Mouse (Mus musculus) right cerebral cortex, postnatal 14 days (tissue): Measurements from ENCODE around the gene Sh3gl2.

Experiments
- DNase-seq: peaks from one replicate; pipeline ENCODE4 v3.0.0; 2022

Gene Sh3gl2

DNA sequence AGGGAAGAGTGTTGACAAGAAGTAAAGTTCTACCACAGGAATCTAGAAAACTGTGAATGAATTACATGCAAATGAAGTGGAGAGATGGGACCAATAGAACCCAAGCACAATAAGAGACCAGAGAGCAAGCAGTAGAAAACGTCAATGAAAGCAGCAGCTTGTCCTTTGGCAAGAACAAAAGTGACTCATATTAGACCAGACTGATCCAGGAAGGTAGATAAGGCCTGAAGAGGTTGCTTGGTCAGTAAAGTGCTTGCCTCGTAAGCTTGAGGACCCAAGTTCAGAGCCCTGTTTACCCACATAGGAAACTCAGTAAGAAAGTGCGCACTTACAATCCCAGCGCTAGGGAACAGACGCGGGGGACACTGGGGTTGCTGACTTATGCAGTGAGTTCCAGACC lies 215.5 kb downstream of the Sh3gl2 start:
- no peak for DNase-seq

DNA sequence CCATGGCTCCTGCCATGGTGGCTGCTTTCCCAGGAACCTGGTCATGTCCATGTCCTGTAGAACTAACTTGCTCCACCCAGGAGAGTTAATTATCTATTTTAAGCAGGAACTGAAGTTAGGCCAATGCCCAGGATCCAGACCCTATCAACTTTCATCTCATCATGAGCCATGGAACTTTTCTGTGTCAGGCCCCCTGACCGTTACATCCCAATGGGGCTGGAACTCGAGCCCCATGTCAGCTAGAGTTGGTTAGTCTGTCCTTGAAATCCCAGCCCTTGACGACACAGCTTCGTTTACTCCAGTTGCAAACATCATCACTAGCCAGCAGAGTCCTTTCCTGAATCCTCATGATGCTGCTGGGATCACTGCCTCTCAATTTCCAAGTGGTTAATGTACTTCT lies 221.3 kb downstream of the Sh3gl2 start:
- DNase-seq: no peak

- no peak for DNase-seq
Measured at GRCm38 (mm10) chr4:85432786-85433185, 227.9 kb downstream of the Sh3gl2 start.

- DNase-seq: no peak
Measured at GRCm38 (mm10) chr4:85434734-85435133, 229.8 kb downstream of the Sh3gl2 start.

DNA sequence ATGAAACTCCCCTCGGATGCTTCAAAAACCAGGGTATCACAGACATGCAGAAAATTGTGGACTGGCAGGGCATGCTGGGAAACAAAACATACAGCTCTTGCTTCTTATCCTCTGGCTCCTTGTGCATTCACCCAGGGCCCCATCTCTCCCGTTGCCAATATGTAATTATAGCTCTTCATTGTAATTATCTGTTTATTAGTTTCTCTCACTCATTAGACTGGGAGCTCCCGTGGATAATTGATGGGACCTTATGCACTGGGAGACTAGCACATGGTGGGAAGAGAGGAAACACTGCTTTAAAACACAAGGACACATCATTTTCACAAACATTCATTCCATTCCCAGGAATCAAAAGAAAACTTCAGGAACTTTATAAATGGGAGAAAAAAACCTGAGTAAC lies 233.9 kb downstream of the Sh3gl2 start:
- no peak for DNase-seq

DNA sequence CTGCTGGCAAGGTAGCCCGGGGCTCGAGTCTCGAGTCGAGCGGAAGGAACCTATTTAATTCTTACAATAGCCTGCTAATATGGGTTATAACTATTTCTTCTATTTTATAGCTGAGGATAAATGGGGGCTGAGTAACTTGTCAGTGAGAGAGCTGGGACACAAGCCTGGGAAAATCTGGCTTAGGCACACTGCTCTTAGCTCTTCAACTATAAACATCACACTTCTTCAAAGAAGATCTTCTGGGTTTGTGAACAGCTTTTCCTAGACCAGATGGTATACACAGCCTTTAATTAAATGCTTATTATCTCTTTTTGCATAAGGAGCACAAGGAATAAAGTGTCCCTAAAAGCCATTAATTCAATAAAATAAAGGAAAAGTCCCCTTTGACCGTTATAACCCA lies 278.7 kb downstream of the Sh3gl2 start:
- no peak for DNase-seq

- peak; percentile 8 for DNase-seq
Measured at GRCm38 (mm10) chr4:85486316-85486946, 281.5 kb downstream of the Sh3gl2 start.

DNA sequence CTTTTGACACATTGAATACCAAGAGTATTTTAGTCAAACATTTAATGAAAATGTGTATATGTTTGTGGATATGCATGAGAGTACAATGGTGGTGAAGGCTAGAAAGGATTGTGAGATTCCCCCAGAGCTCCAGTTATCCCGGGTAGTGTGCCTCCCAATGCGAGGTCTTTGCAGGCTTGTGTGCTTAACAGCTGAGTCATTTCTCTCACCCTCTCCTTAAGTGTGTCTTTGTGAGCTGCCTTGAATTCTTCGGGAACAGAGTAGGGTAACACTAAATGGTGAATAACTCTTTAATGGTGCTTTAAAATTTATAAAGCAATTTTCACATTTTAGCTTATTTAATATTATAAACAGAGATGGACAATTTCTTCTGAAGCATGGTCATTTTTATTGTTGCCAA lies 300.8 kb downstream of the Sh3gl2 start:
- no peak for DNase-seq

- no peak for DNase-seq
Measured at GRCm38 (mm10) chr4:85506976-85507375, 302.1 kb downstream of the Sh3gl2 start.

GRCm38 (mm10) chr4:85507491-85507890 lies 302.6 kb downstream of the Sh3gl2 start:
- no peak for DNase-seq

DNA sequence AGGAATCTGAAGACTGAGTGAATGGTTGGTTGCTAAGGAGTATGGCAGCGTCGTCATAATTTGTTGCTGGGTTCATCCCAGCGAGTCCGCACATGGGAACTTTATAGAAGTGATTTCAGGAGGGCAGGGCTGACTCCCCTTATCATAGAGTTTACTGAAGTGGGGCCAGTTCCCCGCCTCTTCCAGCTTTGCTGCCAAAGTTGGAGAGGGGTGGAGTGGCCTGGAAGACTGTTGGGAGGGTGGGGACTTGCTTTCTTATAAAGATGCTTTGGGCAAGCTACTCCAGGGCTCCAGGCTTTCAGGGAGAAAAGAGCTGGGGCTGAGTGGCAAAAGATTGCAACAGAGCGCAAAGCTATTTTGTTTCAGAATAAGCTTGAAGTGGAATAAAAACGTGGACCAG lies 308.4 kb downstream of the Sh3gl2 start:
- no peak for DNase-seq

DNA sequence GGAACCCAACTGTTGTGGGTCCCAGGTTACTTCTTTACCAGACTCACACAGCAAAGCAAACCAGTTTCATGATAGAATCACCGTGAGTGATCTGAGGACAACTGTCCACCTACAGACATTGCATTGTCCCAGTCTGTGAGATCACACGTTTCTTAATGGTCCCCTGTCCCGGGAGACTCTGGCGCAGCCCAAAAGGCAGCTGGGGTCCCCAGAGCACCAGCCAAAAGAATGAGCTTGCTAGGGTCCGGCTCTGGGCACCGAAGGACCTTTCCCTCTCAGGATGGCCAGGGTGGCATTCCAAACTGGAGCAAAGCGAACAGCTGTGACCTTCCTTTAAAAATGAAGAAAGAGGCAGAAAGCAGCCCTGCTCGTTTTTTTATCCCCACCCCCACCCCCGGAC lies 308.9 kb downstream of the Sh3gl2 start, which contains the start of gene Adamtsl1:
Gene Adamtsl1, plus strand, starts transcription at position 381 of the 400 bp plus-strand sequence.
- DNase-seq: no peak

DNA sequence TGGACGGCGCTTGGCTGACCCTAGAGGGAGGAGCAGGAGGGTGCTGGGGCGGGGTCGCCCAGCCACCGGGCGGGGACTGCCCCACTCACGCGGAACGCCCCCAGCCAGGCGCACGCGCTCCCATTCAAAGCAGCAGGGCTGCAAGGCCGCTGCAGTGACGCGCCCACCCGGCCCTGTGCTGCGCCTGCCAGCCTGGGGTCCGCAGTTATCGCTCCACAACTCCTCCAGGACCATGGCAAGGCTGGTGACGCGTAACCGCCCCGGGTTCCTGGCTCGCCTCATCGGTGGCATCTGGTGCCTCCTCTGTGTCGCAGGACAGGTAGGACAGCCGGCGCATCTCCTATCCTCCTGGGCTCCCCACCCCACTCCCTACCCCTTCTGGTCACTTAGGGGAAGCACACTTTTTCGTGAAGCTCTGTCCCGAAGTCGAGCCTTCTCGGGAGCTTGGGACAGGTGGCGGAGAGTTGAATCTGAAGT lies 309.3 kb downstream of the Sh3gl2 start:
- peak; percentile 16 for DNase-seq

GRCm38 (mm10) chr4:85526966-85527566 lies 322.1 kb downstream of the Sh3gl2 start:
- DNase-seq: no peak

DNA sequence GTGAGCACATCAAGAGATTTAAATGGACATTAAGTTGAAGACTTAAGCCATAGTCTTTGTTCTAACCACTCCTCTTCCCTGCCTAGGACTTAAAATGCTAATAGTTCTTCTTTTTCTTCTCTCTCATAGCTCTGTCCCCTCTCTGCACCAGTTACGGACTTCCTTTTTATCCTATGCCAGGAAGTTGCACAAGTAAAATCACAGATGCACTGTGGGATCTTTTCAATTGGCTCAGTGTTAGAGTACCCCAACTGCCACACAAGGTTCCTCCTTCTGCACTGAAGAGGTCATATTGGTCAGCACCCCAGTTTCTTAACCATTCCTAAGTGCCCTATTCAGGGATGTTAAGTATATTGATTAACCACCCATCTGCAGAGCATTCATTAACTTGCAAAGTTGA lies 324.9 kb downstream of the Sh3gl2 start:
- no peak for DNase-seq

- no peak for DNase-seq
Measured at GRCm38 (mm10) chr4:85539677-85540076, 334.8 kb downstream of the Sh3gl2 start.

DNA sequence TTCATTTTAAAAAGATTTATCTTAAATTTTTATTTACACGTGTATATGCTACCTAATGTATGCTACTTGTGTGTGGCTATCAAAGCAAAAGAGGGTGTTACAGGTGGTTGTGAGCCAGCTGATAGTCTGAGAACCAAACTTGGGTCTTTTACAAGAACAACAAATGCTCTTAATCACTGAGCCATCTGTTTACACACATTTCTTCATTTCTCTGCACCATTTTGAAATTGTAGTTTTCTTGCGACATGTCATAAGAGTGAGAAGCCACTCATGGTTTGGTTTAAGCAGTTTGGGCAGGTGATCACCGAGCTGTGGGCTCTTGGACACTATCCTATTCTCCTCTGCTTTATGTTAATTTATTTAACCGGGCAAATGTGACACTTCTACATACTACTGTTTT lies 338.3 kb downstream of the Sh3gl2 start:
- DNase-seq: no peak

DNA sequence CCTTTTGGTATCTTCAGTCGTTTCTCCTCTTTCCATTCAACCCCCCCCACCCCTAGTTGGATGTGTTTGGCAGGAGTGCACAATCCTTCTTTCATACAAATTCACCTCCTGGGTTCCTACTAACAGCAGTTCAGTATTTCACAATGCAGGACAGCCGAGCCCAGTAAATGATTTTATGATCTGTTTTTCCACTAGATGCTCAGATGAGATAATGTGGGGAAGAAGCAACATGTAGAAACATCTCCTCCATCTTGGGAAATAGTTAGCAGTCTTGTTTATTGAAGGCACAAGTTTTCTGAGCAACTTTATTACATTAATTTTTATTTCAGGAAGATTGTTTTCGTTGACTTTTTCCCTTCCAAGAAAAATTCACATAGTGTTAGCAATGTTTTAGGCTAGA lies 349.8 kb downstream of the Sh3gl2 start:
- no peak for DNase-seq

DNA sequence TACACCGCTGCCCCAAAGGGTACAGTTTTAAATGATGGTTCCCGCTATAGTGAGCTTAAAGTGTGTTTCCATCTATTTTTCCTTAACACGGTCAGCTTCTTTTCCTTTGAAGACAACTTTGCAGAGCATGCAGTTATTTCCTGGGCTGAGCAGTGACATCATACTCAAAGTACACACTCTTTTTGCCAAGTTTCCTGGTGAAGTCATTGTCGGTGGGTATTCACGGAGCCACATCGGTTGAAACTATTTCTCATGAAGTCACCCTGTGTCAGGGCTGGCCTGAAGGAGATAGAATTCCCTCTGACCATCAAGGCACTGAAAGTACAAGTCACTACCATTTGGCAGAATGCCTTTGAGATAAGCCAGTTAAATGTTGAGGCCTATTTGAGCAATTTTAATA lies 354.8 kb downstream of the Sh3gl2 start:
- DNase-seq: no peak

DNA sequence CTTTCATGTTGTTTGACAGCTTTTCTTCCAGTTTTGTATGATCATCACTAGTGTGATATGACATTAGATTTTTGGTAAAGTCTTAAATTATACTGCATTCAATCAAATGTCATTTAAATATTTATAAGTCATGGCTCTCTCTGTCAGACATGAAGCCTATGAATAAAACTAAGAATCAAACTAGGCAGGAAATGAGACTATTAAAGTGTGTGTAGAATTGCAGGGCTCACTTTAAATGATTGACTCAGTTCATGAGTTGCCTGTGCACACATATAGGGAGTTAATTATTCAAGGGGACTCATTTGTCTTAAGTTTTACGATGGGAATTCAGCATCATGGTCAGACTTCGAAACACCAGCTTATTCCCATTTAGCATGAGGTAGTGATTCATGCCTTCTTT lies 380.5 kb downstream of the Sh3gl2 start:
- no peak for DNase-seq

DNA sequence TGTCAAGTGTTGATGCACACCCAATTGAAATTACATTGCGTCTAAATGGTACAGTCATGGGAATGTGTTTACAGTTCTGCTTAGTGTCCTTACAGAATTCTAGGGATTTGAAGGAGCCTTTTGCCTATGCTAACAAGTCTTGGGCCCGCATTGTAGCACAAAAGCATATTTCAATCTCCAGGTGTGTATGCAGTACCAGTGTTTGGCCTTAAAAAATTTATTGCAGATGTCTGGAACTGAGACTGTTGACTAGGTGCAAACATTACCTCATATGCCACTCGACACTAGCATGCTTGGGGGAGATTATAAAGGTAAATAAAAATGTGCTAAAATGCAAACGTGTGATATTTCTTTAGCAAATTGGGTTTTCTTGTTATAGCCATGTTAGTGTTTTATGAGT lies 384.0 kb downstream of the Sh3gl2 start:
- DNase-seq: no peak

DNA sequence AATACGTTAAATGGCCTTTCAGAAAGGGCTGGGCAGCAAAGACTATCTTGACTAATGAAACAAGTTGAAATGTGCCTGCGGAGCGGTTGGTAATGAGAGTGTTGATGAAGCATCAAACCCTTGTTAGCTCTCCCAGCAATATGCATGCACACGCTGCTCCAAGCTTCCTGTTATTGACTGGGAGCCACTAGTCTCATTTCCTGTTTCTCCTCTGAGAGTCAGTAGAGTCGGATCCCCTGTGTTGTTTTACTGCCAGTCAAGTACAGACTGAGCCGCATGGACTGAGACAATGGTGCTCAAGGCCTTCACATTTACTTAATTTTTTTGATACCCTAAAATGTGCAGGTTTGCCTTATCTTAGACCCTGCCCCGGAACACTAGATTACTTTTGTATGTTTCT lies 386.1 kb downstream of the Sh3gl2 start:
- no peak for DNase-seq

- no peak for DNase-seq
Measured at GRCm38 (mm10) chr4:85594159-85594558, 389.2 kb downstream of the Sh3gl2 start.

- no peak for DNase-seq
Measured at GRCm38 (mm10) chr4:85613331-85613730, 408.4 kb downstream of the Sh3gl2 start.

DNA sequence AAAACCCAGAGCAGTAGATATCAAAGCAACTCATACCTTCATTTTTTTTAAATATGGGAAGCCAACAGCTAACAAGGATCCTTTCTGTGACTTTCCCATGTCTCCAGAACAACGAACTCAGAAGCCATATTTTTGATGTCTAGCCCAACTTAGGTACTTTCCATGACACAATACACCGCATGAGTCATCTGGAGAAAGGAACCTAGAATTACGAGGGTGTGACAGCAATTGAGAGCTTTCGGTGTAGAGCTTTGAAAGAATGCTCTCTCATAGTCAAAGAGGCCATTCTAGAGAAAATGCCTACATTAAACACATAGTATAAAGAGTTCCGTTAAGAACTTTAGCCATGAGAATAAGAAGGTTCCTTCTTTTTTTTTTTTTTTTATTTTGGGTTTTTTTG lies 413.8 kb downstream of the Sh3gl2 start:
- no peak for DNase-seq
